Mouse (Mus musculus) hindbrain, embryonic 13.5 days (tissue): ENCODE measurements around the gene Lifr. TPM values are rescaled to one million over a fixed set of nuclear protein-coding genes. Genes with fewer than 3 reads are reported as not detected.

Experiments used
- ATAC-seq: fragments of 200-750 bp; cut with Nextera tagmentation; 2 replicates; pipeline ENCODE4 v1.8.0; 2017; ENCODE audit warnings: moderate TSS enrichment; ENCODE audit not compliant: low FRiP score
- H3K27ac ChIP-seq: fragments of 300-500 bp; sonication (generic); 2 replicates; pipeline ENCODE4 v1.5.1; 2015; ENCODE audit warnings: inconsistent platforms, mild to moderate bottlenecking, moderate library complexity
- H3K27me3 ChIP-seq: fragments of 300-500 bp; sonication (generic); 2 replicates; pipeline ENCODE4 v1.6.1; 2015; ENCODE audit warnings: mild to moderate bottlenecking, inconsistent platforms
- H3K36me3 ChIP-seq: fragments of 300-500 bp; sonication (generic); 2 replicates; pipeline ENCODE4 v1.6.1; 2015; ENCODE audit warnings: mild to moderate bottlenecking, inconsistent platforms
- H3K4me1 ChIP-seq: fragments of 300-500 bp; sonication (generic); replicated peaks from 2 replicates; pipeline ENCODE4 v1.6.1; 2015; ENCODE audit warnings: inconsistent platforms
- H3K4me2 ChIP-seq: fragments of 300-500 bp; sonication (generic); 2 replicates; pipeline ENCODE4 v1.6.1; 2015; ENCODE audit warnings: inconsistent platforms, mild to moderate bottlenecking, moderate library complexity
- H3K4me3 ChIP-seq: fragments of 300-500 bp; sonication (generic); 2 replicates; pipeline ENCODE4 v1.5.1; 2015; ENCODE audit warnings: mild to moderate bottlenecking, inconsistent platforms
- H3K9ac ChIP-seq: fragments of 300-500 bp; sonication (generic); 2 replicates; pipeline ENCODE4 v1.6.1; 2015; ENCODE audit warnings: mild to moderate bottlenecking, inconsistent platforms
- H3K9me3 ChIP-seq: fragments of 300-500 bp; sonication (generic); 2 replicates; pipeline ENCODE4 v1.6.1; 2016; ENCODE audit warnings: inconsistent platforms
- WGBS: fragments of 180-500 bp; shearing (Covaris S2); methylation state at CpG from one replicate; pipeline ENCODE4 v1.1.7; 2015; 5-methylcytosine and 5-hydroxymethylcytosine counted together
- polyA plus RNA-seq: library from polyadenylated mRNA; unstranded; fragments of >200 nt; fragmentation: Nextera tagmentation; extraction: Ambion mirVana; gene quantifications from 2 replicates; pipeline ENCODE4 v1.2.1, GENCODE M21; 2015

Lifr gene
- polyA plus RNA-seq, 1 experiment from 2014 or later: 19.1 TPM

DNA sequence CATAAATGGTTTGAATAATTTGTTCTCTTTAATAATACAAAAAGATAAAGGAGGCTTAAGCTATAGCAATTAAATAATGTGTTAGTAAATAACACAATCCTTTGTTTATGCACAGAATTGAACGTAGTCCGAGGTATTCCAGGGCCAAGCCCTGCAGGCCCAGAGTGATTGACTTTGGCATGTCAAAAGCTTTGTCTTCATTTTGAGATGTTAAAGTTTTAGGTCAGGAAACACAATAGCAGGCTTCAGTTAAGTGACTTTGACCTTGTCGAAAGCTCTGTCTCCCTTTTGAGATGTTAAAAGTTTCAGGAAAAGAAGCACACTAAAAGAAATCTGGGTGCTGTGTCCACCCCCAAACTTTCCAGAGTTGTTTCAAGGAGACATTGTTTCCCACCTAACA lies 26.3 kb downstream of the Lifr start:
- Histone ChIP-seq H3K27me3 (no peaks in the 10 kb centered on the region), H3K27ac (no peak overlapping the region), H3K4me3 (no peak overlapping the region), H3K36me3 (no peaks in the 10 kb centered on the region), H3K9ac (no peak overlapping the region), H3K4me1 (no peaks in the 10 kb centered on the region), H3K9me3 (no peaks in the 10 kb centered on the region), H3K4me2 (no peak overlapping the region)
- no peak for ATAC-seq
- WGBS: 43% methylated on average over 3 of the region's 3 CpGs

DNA sequence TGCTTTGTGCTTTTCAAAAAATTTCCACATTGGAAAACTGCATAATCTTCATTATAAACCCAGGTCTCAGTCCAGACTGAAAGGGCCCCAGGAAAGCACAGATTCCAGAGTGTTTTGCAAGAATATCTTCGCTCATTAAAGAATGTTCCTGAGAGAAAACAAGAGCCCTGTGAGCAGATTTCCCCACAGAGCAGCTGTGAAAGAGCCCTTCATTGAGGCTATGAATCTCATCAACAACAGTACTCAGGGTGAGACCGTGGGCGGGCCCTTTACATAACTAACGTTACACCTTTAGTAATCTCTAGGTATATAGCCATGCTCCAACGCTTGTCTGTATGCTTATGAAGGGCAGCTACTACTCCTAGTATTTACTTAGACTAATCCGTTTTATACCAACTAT lies 27.5 kb downstream of the Lifr start:
- 79% methylated on average over 6 of the region's 6 CpGs for WGBS

DNA sequence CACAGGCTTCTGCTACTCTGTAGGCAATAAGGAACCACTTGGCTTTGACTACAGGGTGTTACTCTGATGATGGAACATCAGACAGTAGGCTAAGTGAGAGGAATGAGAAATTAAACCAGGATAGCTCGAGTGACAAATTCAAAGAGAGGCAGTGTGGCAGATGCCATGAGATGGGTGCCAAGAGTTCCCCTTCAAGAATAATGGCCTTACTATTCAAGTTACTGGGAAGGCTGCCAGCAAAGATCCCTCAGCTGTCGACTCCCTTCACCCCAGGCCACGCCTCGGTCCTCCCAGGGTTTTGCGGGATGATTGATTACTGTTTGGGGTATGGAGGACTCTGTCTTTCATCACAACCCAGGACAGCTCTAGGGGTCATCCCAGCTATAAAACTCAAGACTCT lies 28.4 kb downstream of the Lifr start:
- H3K4me2 ChIP-seq: no peak overlapping the region
- no peak overlapping the region for H3K4me3 ChIP-seq
- no peaks in the 10 kb centered on the region for H3K9me3 ChIP-seq
- H3K36me3 ChIP-seq: no peaks in the 10 kb centered on the region
- 0 out of 2 replicates have a peak overlapping the region, but pooled peaks have one; percentile 30 for H3K27ac ChIP-seq
- 38% methylated on average over 5 of the region's 5 CpGs for WGBS
- no peaks in the 10 kb centered on the region for H3K27me3 ChIP-seq
- no peak overlapping the region for H3K9ac ChIP-seq
- ATAC-seq: peak; percentile 86
- H3K4me1 ChIP-seq: peaks cover 4% of the 10 kb centered on the region; the same call in 1 of the 2 replicates

More for the DNA sequence above, 27.5 kb downstream of the Lifr start:
- Histone ChIP-seq H3K27me3 (no peaks in the 10 kb centered on the region), H3K9me3 (no peaks in the 10 kb centered on the region), H3K36me3 (no peaks in the 10 kb centered on the region), H3K27ac (no peak overlapping the region), H3K9ac (no peak overlapping the region), H3K4me1 (no peaks in the 10 kb centered on the region), H3K4me2 (no peak overlapping the region), H3K4me3 (no peak overlapping the region)
- ATAC-seq: no peak

DNA sequence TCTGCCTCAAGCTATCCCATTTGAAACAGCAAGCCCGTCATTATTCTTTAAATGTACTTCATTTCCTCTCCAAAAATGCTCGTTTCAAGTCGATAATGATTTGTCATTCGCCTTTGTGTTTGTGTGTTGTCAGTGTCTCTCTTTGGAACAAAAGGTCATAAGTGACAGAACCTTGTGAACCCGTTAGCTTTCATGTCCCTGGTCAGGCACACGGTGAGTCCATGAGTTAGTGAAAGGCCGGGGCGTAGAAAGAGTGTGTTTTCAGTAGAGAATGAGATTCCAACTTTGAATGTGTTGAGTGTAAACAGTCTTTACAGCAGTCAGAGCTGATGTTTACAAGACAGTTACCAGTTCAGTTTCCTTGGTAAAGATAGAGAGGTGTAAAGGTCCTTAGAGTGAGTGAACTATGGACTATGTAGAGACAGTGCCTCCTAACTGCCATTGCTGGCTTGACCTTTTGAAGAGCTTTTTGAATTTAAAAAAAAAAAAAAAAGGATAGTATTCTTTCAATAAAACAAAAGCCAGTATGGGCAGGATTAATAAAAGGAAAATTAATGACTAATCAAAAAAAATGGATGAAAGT lies 29.6 kb downstream of the Lifr start:
- Histone ChIP-seq H3K27me3 (no peaks in the 10 kb centered on the region), H3K27ac (no peak overlapping the region), H3K4me3 (no peak overlapping the region), H3K4me1 (peaks cover 4% of the 10 kb centered on the region; the same call in 1 of the 2 replicates), H3K36me3 (no peaks in the 10 kb centered on the region), H3K4me2 (no peak overlapping the region), H3K9ac (no peak overlapping the region), H3K9me3 (no peaks in the 10 kb centered on the region)
- 70% methylated on average over 8 of the region's 8 CpGs for WGBS
- no peak for ATAC-seq

DNA sequence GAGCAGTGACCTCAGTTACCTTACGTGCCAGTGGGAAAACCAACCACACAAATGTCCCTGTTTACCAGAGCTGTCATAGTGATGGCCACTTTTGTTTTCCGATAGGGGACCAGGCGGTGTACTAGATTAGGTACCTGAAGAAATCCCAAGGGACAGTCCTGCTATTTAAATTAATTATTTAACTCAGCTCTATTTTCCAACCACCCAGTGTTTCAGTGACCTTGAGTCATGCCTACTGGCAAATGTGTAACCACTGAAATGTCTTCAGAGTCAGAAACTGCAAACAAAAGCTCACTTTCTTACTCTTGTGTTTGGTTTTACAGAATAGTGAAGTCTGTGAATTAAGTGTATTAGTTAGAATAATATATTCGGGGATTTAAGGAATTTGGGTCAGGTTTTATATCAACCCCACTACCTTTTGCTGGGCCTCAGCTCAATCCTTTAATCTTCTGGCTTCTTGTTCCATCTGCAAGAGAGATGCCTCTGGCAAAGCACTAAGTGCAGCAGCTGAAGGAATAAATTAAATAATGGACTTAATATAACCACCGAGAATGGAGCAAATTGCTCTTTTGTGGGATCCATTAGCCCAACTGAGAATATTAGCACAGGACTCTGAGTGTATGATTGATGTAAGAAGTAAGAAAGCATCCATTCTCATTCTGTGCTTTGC lies 33.5 kb downstream of the Lifr start:
- no peaks in the 10 kb centered on the region for H3K9me3 ChIP-seq

DNA sequence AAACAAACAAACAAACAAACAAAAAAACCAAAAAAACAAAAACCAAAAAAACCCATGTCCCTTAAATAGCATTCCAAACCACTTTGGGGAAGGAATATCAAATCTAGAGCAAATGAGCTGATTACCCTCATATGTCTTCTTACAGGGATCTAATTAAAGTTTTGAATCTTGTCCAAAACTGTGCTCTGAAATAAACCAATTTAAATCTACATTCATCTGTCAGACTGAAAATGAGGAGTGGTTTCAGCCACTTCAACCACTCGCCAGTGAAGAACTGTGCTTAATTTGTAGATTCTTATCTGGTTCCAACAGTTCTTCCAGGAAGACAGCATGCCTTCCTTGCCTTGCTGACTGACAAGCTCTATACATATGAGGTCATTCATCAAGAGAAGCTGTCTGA lies 35.8 kb downstream of the Lifr start:
- Histone ChIP-seq H3K36me3 (no peaks in the 10 kb centered on the region), H3K9ac (no peak overlapping the region), H3K9me3 (no peaks in the 10 kb centered on the region), H3K4me2 (no peak overlapping the region), H3K4me3 (no peak overlapping the region), H3K4me1 (peaks cover 24% of the 10 kb centered on the region), H3K27me3 (peaks cover 5% of the 10 kb centered on the region; the same call in 1 of the 2 replicates), H3K27ac (no peak overlapping the region)
- no peak for ATAC-seq
- WGBS: 46% methylated on average over 1 of the region's 1 CpGs

More for the DNA sequence above, 33.5 kb downstream of the Lifr start:
- Histone ChIP-seq H3K27ac (no peak overlapping the region), H3K4me3 (no peak overlapping the region), H3K9ac (no peak overlapping the region), H3K4me1 (peaks cover 11% of the 10 kb centered on the region), H3K36me3 (no peaks in the 10 kb centered on the region), H3K4me2 (no peak overlapping the region), H3K27me3 (no peaks in the 10 kb centered on the region)
- 46% methylated on average over 5 of the region's 5 CpGs for WGBS
- ATAC-seq: no peak; the same call in 1 of the 2 replicates

DNA sequence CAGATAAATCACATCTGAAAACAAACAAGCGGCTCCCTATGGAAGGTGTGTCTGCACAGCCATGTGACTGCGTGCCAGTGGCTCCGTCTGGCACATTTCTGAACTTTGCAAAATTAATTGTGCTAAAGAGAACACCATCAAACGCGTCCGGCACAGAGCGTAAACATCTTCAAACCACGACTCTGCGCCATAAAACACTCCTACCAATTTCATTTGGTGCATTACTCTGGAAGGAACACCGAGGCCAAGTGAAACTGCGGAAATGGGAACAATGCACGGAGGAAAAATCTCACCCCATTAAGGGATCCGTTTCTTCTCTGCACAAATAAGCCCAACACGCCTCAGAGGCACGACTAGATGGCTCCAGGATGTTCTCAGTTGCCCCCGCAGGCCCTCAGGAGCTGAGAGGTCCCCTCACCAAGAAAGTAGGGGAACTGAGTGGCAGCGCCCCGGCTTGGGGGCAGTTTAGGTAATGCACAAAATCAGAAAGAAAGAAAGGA lies 38.3 kb downstream of the Lifr start:
- peak; percentile 8; the same call in 1 of the 2 replicates for ATAC-seq
- Histone ChIP-seq H3K27me3 (peaks cover 11% of the 10 kb centered on the region; the same call in 1 of the 2 replicates), H3K9me3 (no peaks in the 10 kb centered on the region), H3K4me3 (peak overlapping the region; percentile 60), H3K4me2 (peak overlapping the region; percentile 79), H3K27ac (peak overlapping the region; percentile 87), H3K9ac (peak overlapping the region; percentile 78), H3K4me1 (peaks cover 28% of the 10 kb centered on the region), H3K36me3 (no peaks in the 10 kb centered on the region)
- WGBS: 2% methylated on average over 18 of the region's 18 CpGs

DNA sequence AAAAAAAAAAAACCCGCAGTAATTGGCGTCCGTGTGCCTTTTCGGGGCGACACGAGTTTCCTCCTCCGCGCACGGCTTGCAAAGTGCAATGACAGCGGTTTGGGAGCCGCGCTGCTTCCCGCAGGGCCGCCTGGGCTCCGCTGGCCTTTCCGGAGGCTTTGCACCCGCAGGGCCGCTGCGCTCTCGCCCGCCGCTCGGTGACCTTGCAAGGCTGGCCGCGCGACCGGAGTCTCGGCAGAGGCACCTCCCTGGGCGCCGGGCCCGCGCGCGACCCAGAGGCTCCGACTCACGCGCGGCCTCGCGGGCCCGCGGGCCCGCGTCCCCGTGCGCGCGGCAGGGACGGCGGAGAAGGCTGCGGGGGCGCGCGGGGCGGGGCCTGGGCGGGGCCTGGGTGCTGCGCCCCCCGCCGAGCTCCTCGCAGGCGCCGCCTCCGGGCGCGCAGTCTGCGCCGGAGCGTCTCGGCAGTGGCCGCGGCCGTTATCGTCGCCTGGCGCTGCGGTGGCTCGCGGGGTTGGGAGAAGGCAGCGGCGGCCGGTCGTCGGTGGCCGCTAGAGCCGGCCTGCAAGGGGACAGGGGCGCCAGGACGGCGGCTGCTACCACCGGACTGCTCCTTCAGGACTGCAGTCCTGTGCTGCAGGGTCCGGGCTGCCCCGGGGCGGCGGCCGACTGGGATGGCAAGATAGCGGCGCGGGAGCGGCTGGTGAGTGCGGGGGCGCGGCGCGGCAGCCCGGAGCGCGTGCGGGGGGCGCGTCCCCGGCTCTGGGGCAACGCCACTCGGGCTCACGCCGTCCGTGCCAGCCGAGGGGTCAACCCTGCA lies 38.9 kb downstream of the Lifr start:
- Histone ChIP-seq H3K27me3 (peaks cover 11% of the 10 kb centered on the region; the same call in 1 of the 2 replicates), H3K4me3 (peak overlapping the region; percentile 60), H3K36me3 (no peaks in the 10 kb centered on the region), H3K27ac (peak overlapping the region; percentile 87), H3K9ac (peak overlapping the region; percentile 78), H3K4me2 (peak overlapping the region; percentile 79), H3K4me1 (peaks cover 26% of the 10 kb centered on the region), H3K9me3 (no peaks in the 10 kb centered on the region)
- WGBS: under 1% methylated on average over 86 of the region's 116 CpGs
- ATAC-seq: peak; percentile 93

DNA sequence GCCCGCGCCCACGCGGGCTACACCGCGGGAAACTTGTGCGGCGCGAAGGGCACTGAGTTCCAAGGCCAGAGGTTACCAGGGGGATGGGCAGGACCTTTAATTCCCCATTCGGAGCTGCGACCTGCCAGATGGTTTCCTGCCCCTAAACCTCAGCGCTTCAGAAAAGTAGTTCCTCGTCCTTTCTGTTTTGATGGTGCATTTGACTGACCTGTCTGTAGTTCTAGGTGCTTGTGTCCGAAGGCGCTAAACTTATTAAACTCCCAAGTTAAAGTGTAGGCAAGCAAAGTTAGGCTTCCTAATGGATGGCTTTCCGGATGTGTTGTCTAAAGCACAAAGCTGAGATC lies 39.5 kb downstream of the Lifr start:
- Histone ChIP-seq H3K9ac (peak overlapping the region; percentile 78), H3K4me1 (peaks cover 26% of the 10 kb centered on the region), H3K9me3 (no peaks in the 10 kb centered on the region), H3K4me2 (peak overlapping the region; percentile 79), H3K4me3 (peak overlapping the region; percentile 60), H3K27ac (peak overlapping the region; percentile 87), H3K36me3 (no peaks in the 10 kb centered on the region), H3K27me3 (peaks cover 11% of the 10 kb centered on the region; the same call in 1 of the 2 replicates)
- WGBS: under 1% methylated on average over 16 of the region's 16 CpGs
- no peak for ATAC-seq

DNA sequence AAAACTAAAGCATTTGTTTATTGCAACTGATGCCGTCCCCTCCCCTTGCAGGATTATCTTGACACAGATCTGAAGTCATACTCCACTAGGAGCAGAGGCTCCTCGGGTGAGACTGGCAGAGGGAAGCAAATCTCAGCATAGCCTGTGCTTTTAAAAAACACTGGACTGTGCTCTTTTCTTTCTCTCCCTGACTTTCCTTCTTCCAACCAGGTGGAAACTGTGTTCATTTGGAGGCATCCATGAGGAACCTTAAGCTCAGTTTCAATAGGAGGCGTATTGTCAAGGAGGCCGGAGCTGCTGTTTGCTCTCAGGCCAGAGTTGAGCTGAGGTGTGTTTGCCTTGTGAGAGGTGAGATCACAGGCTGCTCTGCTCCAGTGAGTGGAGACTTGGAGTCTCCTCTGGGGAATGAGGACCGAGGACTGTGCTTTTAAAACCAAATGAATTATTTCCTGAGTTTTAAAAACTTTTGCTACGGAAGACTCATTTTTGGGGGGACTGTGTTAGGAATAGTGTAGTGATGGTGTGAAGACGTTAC lies 40.3 kb downstream of the Lifr start:
- ATAC-seq: no peak
- H3K36me3 ChIP-seq: no peaks in the 10 kb centered on the region
- H3K4me2 ChIP-seq: peak overlapping the region; percentile 79
- H3K9me3 ChIP-seq: no peaks in the 10 kb centered on the region
- H3K4me3 ChIP-seq: peak overlapping the region; percentile 60
- peak overlapping the region; percentile 78 for H3K9ac ChIP-seq
- peaks cover 11% of the 10 kb centered on the region; the same call in 1 of the 2 replicates for H3K27me3 ChIP-seq
- 36% methylated on average over 7 of the region's 7 CpGs for WGBS
- no peak overlapping the region for H3K27ac ChIP-seq
- H3K4me1 ChIP-seq: peaks cover 26% of the 10 kb centered on the region

DNA sequence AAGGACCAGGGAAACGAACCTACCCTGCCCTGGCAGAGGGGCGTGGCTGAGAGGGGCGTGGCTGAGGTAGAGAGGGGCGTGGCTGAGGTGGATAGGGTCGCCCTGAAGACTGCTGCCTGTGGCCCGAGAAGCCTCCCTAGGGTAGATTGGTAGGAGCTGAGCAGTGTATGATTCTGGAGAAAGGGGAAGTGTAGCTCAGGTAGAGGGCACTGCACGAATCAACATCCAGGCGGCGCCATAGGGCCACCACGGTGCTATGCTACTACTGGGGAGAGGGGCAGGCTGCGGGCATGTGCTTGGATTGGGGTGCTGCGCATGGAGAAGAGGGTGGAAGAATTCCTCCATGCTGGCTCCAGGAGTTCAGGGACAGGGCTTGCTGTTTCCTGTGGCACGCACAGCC lies 42.3 kb downstream of the Lifr start:
- Histone ChIP-seq H3K4me1 (peaks cover 26% of the 10 kb centered on the region), H3K9me3 (no peaks in the 10 kb centered on the region), H3K4me2 (no peak overlapping the region), H3K9ac (no peak overlapping the region), H3K4me3 (no peak overlapping the region), H3K27ac (no peak overlapping the region), H3K27me3 (peaks cover 11% of the 10 kb centered on the region; the same call in 1 of the 2 replicates), H3K36me3 (no peaks in the 10 kb centered on the region)
- WGBS: 50% methylated on average over 13 of the region's 13 CpGs
- ATAC-seq: no peak
